22 mouse cellular contexts compared by ENCODE assay signal in genomic region chr3:95630856-95631255, GRCm38 (mm10).
"Had no signal": no experiment of that assay in that cellular context is flagged by ENCODE, and none has a peak within 500 bp of the region (broad histone marks: within the 10 kb centered on the region; RNA-seq: fewer than 3 reads in every experiment).

No protein-coding gene starts in this region.

- H3K4me3 ChIP-seq: lung, embryonic 15.5 days; megakaryocyte, embryonic 14.5 days; midbrain, embryonic 12.5 days; myocyte; neural tube, embryonic 13.5 days; neural tube, embryonic 15.5 days; stomach, embryonic 15.5 days had no signal

- H3K9me3 ChIP-seq: lung, embryonic 15.5 days; megakaryocyte, embryonic 14.5 days; midbrain, embryonic 12.5 days; neural tube, embryonic 13.5 days; neural tube, embryonic 15.5 days; stomach, embryonic 15.5 days had no signal

- H3K4me2 ChIP-seq: lung, embryonic 15.5 days; midbrain, embryonic 12.5 days; neural tube, embryonic 13.5 days; neural tube, embryonic 15.5 days; stomach, embryonic 15.5 days had no signal

- H3K27me3 ChIP-seq: lung, embryonic 15.5 days; megakaryocyte, embryonic 14.5 days; midbrain, embryonic 12.5 days; neural tube, embryonic 13.5 days; neural tube, embryonic 15.5 days; stomach, embryonic 15.5 days had no signal

- DNase-seq: lung, adult 2 months; lung, postnatal 14 days; lung, postnatal 36 days; midbrain, embryonic 14.5 days; retina, postnatal 1 day; right cerebral cortex, adult 18-20 months; right cerebral cortex, postnatal 25 days; right cerebral cortex, postnatal 4 days; spleen, adult 18-20 months; thymus, adult 2 months; thymus, postnatal 25 days; thymus, postnatal 4 days had no signal

- H3K27ac ChIP-seq: liver, embryonic 14.5 days; lung, embryonic 15.5 days; midbrain, embryonic 12.5 days; neural tube, embryonic 13.5 days; neural tube, embryonic 15.5 days; stomach, embryonic 15.5 days; stomach, postnatal 0 days had no signal

- ATAC-seq: lung, postnatal 0 days had no signal

- H3K9ac ChIP-seq: liver, embryonic 14.5 days; lung, embryonic 15.5 days; midbrain, embryonic 12.5 days; neural tube, embryonic 13.5 days; neural tube, embryonic 15.5 days; stomach, embryonic 15.5 days had no signal
